Mouse (Mus musculus) forelimb bud, embryonic 11.5 days (tissue): Measurements from ENCODE around the gene Osbpl3.

ENCODE experiments used
- DNase-seq: peaks from one replicate; pipeline ENCODE4 v3.0.0-alpha.2; 2012; ENCODE audit warnings: low read depth, low spot score

The Osbpl3 gene

GRCm38 (mm10) chr6:50455829-50456469, at the start of gene Osbpl3:
Gene Osbpl3 (minus strand): TSS chr6:50456201.
- peak; percentile 91 for DNase-seq

DNA sequence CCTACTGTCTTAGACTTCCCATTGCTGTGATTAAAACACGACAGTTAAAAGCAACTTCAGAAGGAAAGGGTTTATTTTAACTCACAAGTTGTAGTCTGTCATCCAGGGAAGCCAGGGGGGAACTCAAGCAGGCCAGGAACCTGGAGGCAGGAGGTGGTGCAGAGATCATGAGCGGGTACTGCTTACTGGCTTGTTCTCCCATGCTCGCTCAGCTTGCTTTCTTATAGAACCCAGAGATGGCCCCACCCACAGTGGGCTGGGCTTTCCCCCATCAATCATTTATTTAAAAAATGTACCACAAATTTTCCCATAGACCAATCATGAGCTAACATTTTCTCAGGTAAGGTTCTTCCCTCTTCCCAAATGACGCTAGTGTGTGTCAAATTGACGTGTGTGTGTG, 49.5 kb upstream of the Osbpl3 start:
- DNase-seq, result no peak

- no peak for DNase-seq
Observed at GRCm38 (mm10) chr6:50504711-50505110, 48.7 kb upstream of the Osbpl3 start.

- no peak for DNase-seq
Observed at GRCm38 (mm10) chr6:50503779-50504178, 47.8 kb upstream of the Osbpl3 start.

DNA sequence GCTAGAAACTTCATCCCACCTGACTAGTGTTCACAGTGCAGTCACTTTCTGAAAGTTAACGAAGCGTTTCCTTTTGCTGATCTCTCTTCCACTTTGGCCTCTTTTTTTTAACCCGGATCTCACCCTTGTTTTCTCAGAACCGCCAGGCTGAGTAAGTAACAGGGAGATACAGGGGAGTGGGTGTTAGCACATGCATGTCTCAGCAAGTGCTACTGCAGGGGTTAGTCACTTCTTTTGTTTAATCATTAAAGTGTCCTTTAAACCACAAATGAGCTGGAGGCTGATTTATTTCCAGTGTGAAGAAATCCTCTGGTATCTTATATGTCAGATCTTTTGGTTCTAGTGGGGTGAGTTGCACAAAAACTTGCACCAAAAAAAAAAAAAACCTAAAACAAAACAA, 47.0 kb upstream of the Osbpl3 start:
- no peak for DNase-seq

DNA sequence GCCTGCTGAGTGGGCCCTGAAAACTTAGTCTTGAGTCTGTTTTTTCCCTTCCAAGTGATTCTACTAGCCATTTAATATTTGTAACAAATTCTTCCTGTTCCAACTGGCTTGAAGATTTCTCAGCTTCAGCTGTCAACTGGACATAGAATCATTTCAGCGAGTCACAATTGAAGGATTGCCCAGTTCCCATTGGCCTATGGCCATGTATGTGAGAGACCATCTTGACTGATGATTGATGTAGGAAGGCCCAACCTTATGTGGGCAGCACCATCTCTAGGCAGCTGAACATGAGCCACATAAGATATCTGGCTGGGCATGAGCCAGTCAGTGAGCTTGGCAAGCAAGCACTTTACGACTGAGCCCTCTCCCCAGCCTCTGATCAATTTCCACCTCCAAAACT, 42.3 kb upstream of the Osbpl3 start:
- DNase-seq, result no peak

DNA sequence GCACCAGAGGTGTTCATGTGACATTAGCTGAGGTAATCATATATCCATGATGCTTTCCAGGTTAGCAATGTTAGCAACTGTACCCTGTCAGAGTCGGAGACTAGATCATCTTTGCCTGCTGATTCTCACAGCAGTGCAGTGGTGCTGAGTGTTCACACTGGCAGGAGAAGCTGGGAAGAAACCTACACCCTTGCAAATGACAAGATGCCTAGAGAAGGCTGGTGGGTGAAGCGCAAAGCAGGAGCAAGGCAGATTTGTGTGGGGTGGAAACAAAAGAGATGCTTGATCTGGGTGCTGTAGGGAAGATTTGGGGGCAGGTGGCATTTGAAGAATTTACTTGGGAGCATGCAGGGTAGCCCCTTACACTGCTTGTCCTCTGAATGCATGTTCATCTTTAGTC, 34.5 kb upstream of the Osbpl3 start:
- DNase-seq, result no peak

- no peak for DNase-seq
Observed at GRCm38 (mm10) chr6:50489380-50489779, 33.4 kb upstream of the Osbpl3 start.

GRCm38 (mm10) chr6:50486035-50486902, 30.3 kb upstream of the Osbpl3 start:
- DNase-seq, result no peak

GRCm38 (mm10) chr6:50483426-50483825, 27.4 kb upstream of the Osbpl3 start:
- no peak for DNase-seq

DNA sequence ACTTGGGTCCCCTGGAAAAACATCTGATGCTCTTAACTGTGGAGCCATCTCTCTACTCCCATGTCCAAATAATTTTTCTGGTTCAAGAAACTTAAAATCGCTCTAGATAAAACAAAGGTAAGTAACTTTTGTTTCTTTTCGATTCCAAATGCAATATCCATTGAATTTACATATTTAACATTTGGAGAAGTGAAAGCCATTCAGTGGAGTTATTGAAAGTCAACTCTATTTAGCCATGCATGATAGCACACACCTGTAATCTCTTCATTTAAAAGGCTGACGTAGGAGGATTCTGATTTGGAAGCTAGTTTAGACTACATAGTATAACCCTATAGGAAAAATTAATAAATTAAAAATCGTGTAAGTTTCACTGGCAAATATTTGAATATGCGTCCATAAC, 25.5 kb upstream of the Osbpl3 start:
- no peak for DNase-seq

GRCm38 (mm10) chr6:50466451-50466850, 10.4 kb upstream of the Osbpl3 start:
- DNase-seq, result no peak

DNA sequence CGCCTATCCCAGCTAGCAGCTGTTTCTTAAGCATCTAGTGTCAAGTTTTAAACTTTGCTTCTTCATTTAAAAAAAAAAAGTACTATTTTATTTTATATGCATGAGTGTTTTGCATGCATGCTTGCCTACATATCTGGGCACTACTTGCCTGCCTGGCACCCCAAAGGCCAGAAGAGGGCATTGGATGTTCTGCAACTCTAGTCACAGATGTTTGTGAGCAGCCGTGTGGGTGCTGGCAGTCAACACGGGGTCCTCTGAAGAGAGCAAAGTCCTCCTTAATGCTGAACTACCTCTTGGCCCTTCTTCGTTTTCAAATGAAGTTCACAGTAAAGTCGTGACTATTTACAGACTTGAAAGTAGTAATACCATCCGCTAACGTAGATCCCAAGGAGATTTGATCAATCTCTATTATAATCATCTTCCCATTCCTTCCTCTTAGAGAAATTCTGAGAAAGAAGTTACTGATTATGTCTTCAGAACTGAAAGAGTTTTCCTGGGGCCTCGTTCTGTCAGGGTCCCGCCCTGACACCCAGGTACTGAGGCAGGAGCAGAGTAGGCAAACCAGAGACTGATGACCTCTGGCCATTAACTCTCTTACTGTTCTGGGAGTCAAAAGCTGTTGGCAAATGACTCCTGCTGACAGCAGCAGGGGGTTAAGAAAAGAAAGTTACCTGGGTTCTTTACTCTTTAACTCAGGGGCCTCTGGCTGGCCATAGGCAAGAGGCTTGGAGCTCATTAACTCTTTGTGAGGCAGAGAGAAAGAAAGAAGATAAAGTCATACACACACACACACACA, 8.9 kb upstream of the Osbpl3 start:
- DNase-seq, result no peak

GRCm38 (mm10) chr6:50462026-50462425, 6.0 kb upstream of the Osbpl3 start:
- DNase-seq, result no peak

GRCm38 (mm10) chr6:50461585-50461984, 5.6 kb upstream of the Osbpl3 start:
- DNase-seq, result no peak

DNA sequence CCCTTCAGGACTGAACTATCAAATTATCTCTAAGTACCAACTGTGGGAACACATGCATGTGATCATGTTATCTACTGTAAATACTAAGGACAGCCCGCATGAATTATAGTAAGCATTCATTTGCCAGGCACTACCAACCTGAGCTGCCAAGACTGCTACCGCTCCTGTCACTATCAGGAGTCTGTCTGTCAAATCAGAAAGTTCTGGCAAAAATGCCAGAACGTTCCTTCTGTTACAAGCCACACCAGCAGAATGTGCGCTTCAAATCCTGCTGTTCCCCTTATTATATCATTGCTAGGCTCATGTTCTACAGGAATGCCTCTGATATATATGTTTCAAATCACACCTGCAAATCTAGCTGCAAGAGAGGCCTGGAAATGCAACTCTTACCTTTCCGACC, 4.6 kb upstream of the Osbpl3 start:
- no peak for DNase-seq

DNA sequence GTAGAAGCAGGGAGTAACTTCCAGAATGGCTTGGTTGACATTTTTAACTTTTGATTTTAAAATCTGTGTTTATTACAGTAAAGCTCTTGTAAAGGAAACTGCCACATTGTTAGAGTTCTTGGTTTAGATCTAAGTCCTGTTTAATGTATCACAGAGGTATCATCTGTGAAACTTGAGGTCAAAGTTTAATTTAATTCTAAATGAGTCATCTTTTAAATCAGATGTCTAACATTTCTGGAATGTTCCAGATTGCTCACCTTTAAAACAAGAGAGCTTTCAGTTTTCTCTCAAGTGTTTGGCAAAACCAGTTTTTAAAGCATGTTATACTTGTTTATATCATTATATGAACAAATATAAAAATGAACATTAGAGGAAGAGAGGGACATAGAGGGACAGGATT, 4.2 kb upstream of the Osbpl3 start:
- DNase-seq, result no peak

DNA sequence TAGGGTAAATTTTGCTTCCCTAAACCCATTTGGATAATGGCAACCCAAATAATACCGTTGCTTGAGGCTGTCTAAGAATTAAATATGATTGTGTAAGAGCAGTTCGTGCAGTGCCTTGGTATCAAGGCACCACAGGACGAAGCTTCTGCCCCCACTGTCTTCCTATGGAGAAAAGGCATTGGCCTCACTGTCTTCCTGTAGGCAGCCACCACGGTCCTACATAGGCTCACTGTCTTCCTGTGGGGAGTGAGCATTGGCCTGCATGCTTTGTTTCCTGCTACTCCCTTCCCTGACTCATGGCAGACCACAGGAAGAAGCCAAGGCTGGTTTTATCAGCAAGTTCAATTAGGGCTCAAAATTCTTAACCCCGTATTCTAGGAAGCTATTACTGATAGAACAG, 3.3 kb upstream of the Osbpl3 start:
- DNase-seq, result no peak

DNA sequence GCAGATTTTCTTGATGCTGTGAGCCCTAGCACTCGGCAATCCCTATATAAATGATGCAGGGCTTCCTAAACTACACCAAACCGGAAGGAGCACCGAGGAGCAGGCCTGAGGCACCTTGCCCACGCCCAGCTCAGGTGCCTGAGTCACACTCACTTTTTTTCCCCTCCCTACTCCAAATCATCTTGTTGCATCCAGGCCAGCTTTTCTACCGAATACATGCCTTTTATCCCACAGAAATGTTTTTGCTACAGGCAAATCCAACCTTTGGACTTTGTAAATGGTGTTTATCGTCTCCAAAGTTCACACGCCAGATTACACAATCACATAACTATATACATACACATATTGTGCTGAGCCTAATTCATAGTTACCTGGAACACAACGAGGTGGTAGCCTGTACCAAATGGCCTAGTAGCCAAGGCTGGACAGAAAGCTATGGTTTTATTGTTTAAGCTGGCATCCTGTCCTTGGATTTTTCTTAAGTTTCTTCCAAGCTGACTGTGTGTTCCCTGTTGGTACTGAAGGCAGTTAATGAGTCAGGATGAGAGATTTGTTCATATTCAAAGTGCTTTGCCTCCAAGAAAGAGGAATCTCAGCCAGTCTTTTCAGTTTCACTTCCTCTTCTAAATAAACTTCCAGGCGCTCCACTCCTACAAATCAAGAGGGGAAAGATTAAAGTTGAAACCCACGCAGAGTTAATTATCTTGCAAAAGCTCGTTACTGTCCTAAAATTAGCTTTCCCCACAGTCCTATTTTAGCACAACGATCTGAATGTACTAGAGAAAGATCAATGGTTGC, 1.7 kb upstream of the Osbpl3 start:
- no peak for DNase-seq

DNA sequence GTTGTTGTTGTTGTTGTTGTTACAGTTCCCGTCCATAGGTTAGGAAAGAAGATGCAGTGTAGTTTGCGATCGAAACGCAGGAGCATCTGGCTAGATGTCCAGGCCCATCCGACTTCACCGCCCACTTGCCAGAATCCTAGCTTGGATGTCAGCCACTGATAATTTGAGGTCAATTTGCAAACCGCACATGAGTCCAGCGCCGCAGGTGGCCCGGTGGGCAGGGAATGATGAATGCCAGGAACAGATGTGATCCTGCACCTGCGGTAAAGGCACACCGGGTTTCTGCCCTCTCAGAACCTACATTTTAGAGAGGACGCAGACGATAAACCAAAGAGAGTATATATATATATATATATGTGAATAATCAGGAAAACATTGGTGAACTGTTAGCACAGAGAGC, 705 bp upstream of the Osbpl3 start:
- DNase-seq, result no peak

- DNase-seq, result peak; percentile 24
Observed at GRCm38 (mm10) chr6:50455102-50455828, 736 bp downstream of the Osbpl3 start.
